Comparison of ENCODE assay signal across 30 mouse cellular contexts in the genomic region with DNA sequence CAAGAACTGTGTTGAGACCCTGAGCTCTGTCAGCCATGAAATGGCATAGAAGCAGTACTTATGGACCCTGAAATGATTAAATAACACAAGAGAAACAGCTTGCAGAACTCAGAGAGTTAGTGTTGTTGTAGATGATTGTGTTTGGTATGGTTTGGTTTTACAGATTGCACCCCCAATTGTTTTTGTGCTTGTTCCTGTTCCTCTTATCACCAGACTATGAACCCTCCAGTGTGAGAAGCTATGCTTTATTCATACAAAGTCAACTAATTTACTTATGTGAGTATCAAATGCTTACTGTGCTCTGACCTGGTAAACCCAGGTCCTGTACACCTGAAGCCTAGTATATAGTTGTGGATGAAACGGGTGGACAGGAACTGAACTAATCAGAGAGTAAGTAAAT. TPM values are rescaled to one million over a fixed set of nuclear protein-coding genes. Genes with fewer than 3 reads are reported as not detected.
A peak's percentile ranks its signal among the peaks of the same experiment; 100 is the strongest.
DNase-seq lines count a peak whose midpoint lies in the region; ATAC-seq lines count a peak whose summit lies in the region.
"Had no signal": no experiment of that assay in that cellular context is flagged by ENCODE, and none has a peak within 500 bp of the region (broad histone marks: within the 10 kb centered on the region; RNA-seq: fewer than 3 reads in every experiment).

No protein-coding gene starts in this region.

- 0 out of 2 replicates have a peak overlapping the region, but pooled peaks have one; percentile 29 for H3K4me2 ChIP-seq in liver, embryonic 13.5 days
- no peak overlapping the region for H3K4me2 ChIP-seq in liver, embryonic 15.5 days
- H3K4me2 ChIP-seq: embryonic facial prominence, embryonic 12.5 days; forebrain, embryonic 13.5 days; forebrain, embryonic 15.5 days had no signal

- no peak for DNase-seq in liver, embryonic 13.5 days
- no peak for DNase-seq in liver
- no peak for DNase-seq in embryo, embryonic 11 days
- DNase-seq: adrenal gland, adult 2 months; adrenal gland, postnatal 10 days; adrenal gland, postnatal 25 days; B cell, adult 2 months; cerebellum, adult 11 months; cerebellum, adult 18-20 months; cerebellum, adult 8-10 months; cerebellum, adult 9-11 months; cerebellum, postnatal 14 days; cerebellum, postnatal 36 days; forebrain, postnatal 0 days had no signal

- H3K27me3 ChIP-seq in erythroblast, embryonic 14.5 days (ENCODE audit: control insufficient read depth), result no peaks in the 10 kb centered on the region
- H3K27me3 ChIP-seq in liver, embryonic 13.5 days, result no peaks in the 10 kb centered on the region
- no peaks in the 10 kb centered on the region; the same call in 1 of the 2 replicates for H3K27me3 ChIP-seq in liver, embryonic 15.5 days
- H3K27me3 ChIP-seq: CH12.LX; embryonic facial prominence, embryonic 12.5 days; forebrain, embryonic 13.5 days; forebrain, embryonic 15.5 days had no signal

- ATAC-seq in erythroblast, adult 5-6 weeks (replicated peaks; ENCODE audit: low FRiP score, poor library complexity, severe bottlenecking), result no peak
- no peak for ATAC-seq in liver, embryonic 13.5 days (ENCODE audit: low read depth)
- no peak for ATAC-seq in liver, embryonic 15.5 days (ENCODE audit: insufficient read depth)
- no peak for ATAC-seq in granulocyte monocyte progenitor cell, adult 5-6 weeks (replicated peaks; ENCODE audit: poor library complexity, severe bottlenecking)
- ATAC-seq: CD4-positive, CD25-positive, alpha-beta regulatory T cell, adult 4 months; forebrain, embryonic 13.5 days; forebrain, embryonic 15.5 days; forebrain, postnatal 0 days had no signal

- peak overlapping the region; percentile 9 for H3K27ac ChIP-seq in liver, embryonic 13.5 days
- peak overlapping the region; percentile 63 for H3K27ac ChIP-seq in liver, embryonic 15.5 days (replicated peaks)
- H3K27ac ChIP-seq: embryonic facial prominence, embryonic 10.5 days; embryonic facial prominence, embryonic 12.5 days; forebrain, embryonic 13.5 days; forebrain, embryonic 15.5 days had no signal

- peaks cover 64% of the 10 kb centered on the region for H3K36me3 ChIP-seq in erythroblast, embryonic 14.5 days (ENCODE audit: control insufficient read depth)
- no peaks in the 10 kb centered on the region for H3K36me3 ChIP-seq in liver, embryonic 13.5 days
- H3K36me3 ChIP-seq in liver, embryonic 15.5 days (replicated peaks), result no peaks in the 10 kb centered on the region; the same call in 1 of the 2 replicates
- H3K36me3 ChIP-seq: embryonic facial prominence, embryonic 10.5 days; embryonic facial prominence, embryonic 12.5 days; forebrain, embryonic 15.5 days; G1E had no signal

- peaks cover 95% of the 10 kb centered on the region for H3K4me1 ChIP-seq in erythroblast, embryonic 14.5 days (ENCODE audit: control insufficient read depth)
- H3K4me1 ChIP-seq in liver, embryonic 13.5 days (replicated peaks), result peaks cover 69% of the 10 kb centered on the region
- peaks cover 72% of the 10 kb centered on the region for H3K4me1 ChIP-seq in liver, embryonic 15.5 days (replicated peaks)
- H3K4me1 ChIP-seq: embryonic facial prominence, embryonic 10.5 days; embryonic facial prominence, embryonic 12.5 days had no signal

- H3K4me3 ChIP-seq in erythroblast, embryonic 14.5 days (replicated peaks), result peak overlapping the region; percentile 28
- H3K4me3 ChIP-seq in liver, embryonic 13.5 days (replicated peaks), result no peak overlapping the region
- no peak overlapping the region for H3K4me3 ChIP-seq in liver, embryonic 15.5 days (replicated peaks)
- H3K4me3 ChIP-seq: embryonic facial prominence, embryonic 10.5 days; embryonic facial prominence, embryonic 12.5 days; forebrain, embryonic 13.5 days; forebrain, embryonic 15.5 days had no signal

- no peak overlapping the region for H3K9ac ChIP-seq in liver, embryonic 13.5 days
- peak overlapping the region; percentile 13; the same call in 1 of the 2 replicates for H3K9ac ChIP-seq in liver, embryonic 15.5 days
- H3K9ac ChIP-seq: embryonic facial prominence, embryonic 12.5 days; forebrain, embryonic 13.5 days; forebrain, embryonic 15.5 days; forebrain, postnatal 0 days had no signal

- WGBS in liver, embryonic 13.5 days (ENCODE audit: insufficient replicate concordance), result 59% methylated on average over 1 of the region's 1 CpGs
- 46% methylated on average over 1 of the region's 1 CpGs for WGBS in liver, embryonic 15.5 days (ENCODE audit: insufficient replicate concordance)

- H3K9me3 ChIP-seq in erythroblast, embryonic 14.5 days (ENCODE audit: control insufficient read depth, low read length), result no peaks in the 10 kb centered on the region
- no peaks in the 10 kb centered on the region for H3K9me3 ChIP-seq in liver, embryonic 13.5 days (replicated peaks)
- no peaks in the 10 kb centered on the region for H3K9me3 ChIP-seq in liver, embryonic 15.5 days (replicated peaks)
- H3K9me3 ChIP-seq: embryonic facial prominence, embryonic 10.5 days; embryonic facial prominence, embryonic 12.5 days; forebrain, embryonic 13.5 days; forebrain, embryonic 15.5 days had no signal

RNA-seq across cellular contexts. Expression of a gene that starts 7.0 kb away (rescaled TPM):
- 1.0 and 1.7 TPM in 2 replicates for polyA plus RNA-seq in erythroblast, embryonic 14.5 days (2012)
- total RNA-seq in erythroblast, adult 5-6 weeks (2015; ENCODE audit: low replicate concordance), result 67.1 and 89.7 TPM in 2 replicates
- 43.2 and 60.3 TPM in 2 replicates for total RNA-seq in erythroblast, adult 5-6 weeks (2017; ENCODE audit: low replicate concordance)
- 61.5 and 68.9 TPM in 2 replicates for polyA plus RNA-seq in liver, embryonic 13.5 days (2015; fragmentation: Nextera tagmentation; extraction: Ambion mirVana)
- polyA plus RNA-seq in liver, embryonic 15.5 days (2015; fragmentation: Nextera tagmentation; extraction: Ambion mirVana), result 74.7 and 83.3 TPM in 2 replicates
- not detected in 2 replicates for total RNA-seq in granulocyte monocyte progenitor cell, adult 5-6 weeks (2014; fragmentation: Nextera tagmentation)
- total RNA-seq in granulocyte monocyte progenitor cell, adult 5-6 weeks (2017), result not detected in 2 replicates
- total RNA-seq: CH12.LX, G1E had no signal
- polyA plus RNA-seq: CD4-positive, CD25-positive, alpha-beta regulatory T cell, adult 4 months; G1E had no signal

RNA-seq across cellular contexts. Expression of a gene that starts 24.1 kb away (rescaled TPM):
- polyA plus RNA-seq in erythroblast, embryonic 14.5 days (2012), result 0.06 TPM in 2 replicates
- 20.5 and 27.7 TPM in 2 replicates for total RNA-seq in erythroblast, adult 5-6 weeks (2015; ENCODE audit: low replicate concordance)
- 45.9 and 55.4 TPM in 2 replicates for total RNA-seq in erythroblast, adult 5-6 weeks (2017; ENCODE audit: low replicate concordance)
- 4.3 and 5.1 TPM in 2 replicates for polyA plus RNA-seq in liver, embryonic 13.5 days (2015; fragmentation: Nextera tagmentation; extraction: Ambion mirVana)
- 3.3 and 4.2 TPM in 2 replicates for polyA plus RNA-seq in liver, embryonic 15.5 days (2015; fragmentation: Nextera tagmentation; extraction: Ambion mirVana)
- 59.1 and 67.7 TPM in 2 replicates for total RNA-seq in granulocyte monocyte progenitor cell, adult 5-6 weeks (2014; fragmentation: Nextera tagmentation)
- 80.6 and 90.7 TPM in 2 replicates for total RNA-seq in granulocyte monocyte progenitor cell, adult 5-6 weeks (2017)
- polyA plus RNA-seq: G1E had no signal

RNA-seq across cellular contexts. Expression of a gene that starts 40.9 kb away (rescaled TPM):
- polyA plus RNA-seq in erythroblast, embryonic 14.5 days (2012), result 0.01 and 0.05 TPM in 2 replicates
- total RNA-seq in erythroblast, adult 5-6 weeks (2015; ENCODE audit: low replicate concordance), result 4.8 TPM in 1 of 2 replicates, not detected in the other
- 1.4 and 5.4 TPM in 2 replicates for total RNA-seq in erythroblast, adult 5-6 weeks (2017; ENCODE audit: low replicate concordance)
- 1.1 and 1.5 TPM in 2 replicates for polyA plus RNA-seq in liver, embryonic 13.5 days (2015; fragmentation: Nextera tagmentation; extraction: Ambion mirVana)
- polyA plus RNA-seq in liver, embryonic 15.5 days (2015; fragmentation: Nextera tagmentation; extraction: Ambion mirVana), result 1.7 and 2.0 TPM in 2 replicates
- not detected in 2 replicates for total RNA-seq in granulocyte monocyte progenitor cell, adult 5-6 weeks (2014; fragmentation: Nextera tagmentation)
- 0.26 TPM in 1 of 2 replicates, not detected in the other for total RNA-seq in granulocyte monocyte progenitor cell, adult 5-6 weeks (2017)
- total RNA-seq: CH12.LX had no signal
- polyA plus RNA-seq: CD4-positive, CD25-positive, alpha-beta regulatory T cell, adult 4 months; G1E had no signal

RNA-seq across cellular contexts. Expression of a gene that starts 49.0 kb away (rescaled TPM):
- not detected in 2 replicates for polyA plus RNA-seq in erythroblast, embryonic 14.5 days (2012)
- total RNA-seq in erythroblast, adult 5-6 weeks (2015; ENCODE audit: low replicate concordance), result not detected in 2 replicates
- not detected in 2 replicates for total RNA-seq in erythroblast, adult 5-6 weeks (2017; ENCODE audit: low replicate concordance)
- polyA plus RNA-seq in liver, embryonic 13.5 days (2015; fragmentation: Nextera tagmentation; extraction: Ambion mirVana), result not detected in 2 replicates
- polyA plus RNA-seq in liver, embryonic 15.5 days (2015; fragmentation: Nextera tagmentation; extraction: Ambion mirVana), result not detected in 2 replicates
- not detected in 2 replicates for total RNA-seq in granulocyte monocyte progenitor cell, adult 5-6 weeks (2014; fragmentation: Nextera tagmentation)
- total RNA-seq in granulocyte monocyte progenitor cell, adult 5-6 weeks (2017), result not detected in 2 replicates
- total RNA-seq: adrenal gland, adult 2 months; adrenal gland, postnatal 10 days; adrenal gland, postnatal 25 days; adrenal gland, postnatal 4 days; CH12.LX; common myeloid progenitor, adult 5-6 weeks; forebrain, postnatal 0 days; G1E had no signal
- polyA plus RNA-seq: adrenal gland, adult 2 months; brain, embryonic 14.5 days; CD4-positive, CD25-positive, alpha-beta regulatory T cell, adult 4 months; embryonic facial prominence, embryonic 10.5 days; embryonic facial prominence, embryonic 12.5 days; embryonic facial prominence, embryonic 14.5 days; forebrain, embryonic 11.5 days; forebrain, embryonic 13.5 days; forebrain, embryonic 15.5 days; forebrain, postnatal 0 days; G1E had no signal

Comparison
In these comparisons a context has a peak if more than half of its experiments do, and no peak if none do; other contexts are left out.
1. RNA of a gene that starts 7.0 kb away (polyA plus RNA-seq): 74.7 to 83.3 TPM in liver, embryonic 15.5 days and 61.5 to 68.9 TPM in liver, embryonic 13.5 days; 1.0 to 1.7 TPM in erythroblast, embryonic 14.5 days; every median in the first group is over 10 times any median in the second.